Mouse (Mus musculus): ENCODE results near the gene Prl. TPM values are rescaled to one million over a fixed set of nuclear protein-coding genes. Genes with fewer than 3 reads are reported as not detected.

Prl gene
- polyA plus RNA-seq, 1 experiment from 2014 or later = not detected

Other genes starting within 250 kb of the Prl start
- not detected in 2 replicates for gene Prl3d1, start 36.6 kb downstream of the Prl start, polyA plus RNA-seq (2015; fragmentation: Nextera tagmentation; extraction: Ambion mirVana)
- gene Prl3d2, start 64.1 kb downstream of the Prl start, polyA plus RNA-seq (2015; fragmentation: Nextera tagmentation; extraction: Ambion mirVana) = not detected in 2 replicates
- gene Prl3d3, start 99.2 kb downstream of the Prl start, polyA plus RNA-seq (2015; fragmentation: Nextera tagmentation; extraction: Ambion mirVana) = not detected in 2 replicates
- gene Prl3c1, start 139.1 kb downstream of the Prl start, polyA plus RNA-seq (2015; fragmentation: Nextera tagmentation; extraction: Ambion mirVana) = not detected in 2 replicates
- gene Prl3b1, start 184.3 kb downstream of the Prl start, polyA plus RNA-seq (2015; fragmentation: Nextera tagmentation; extraction: Ambion mirVana) = not detected in 2 replicates
- gene Prl3a1, start 201.9 kb downstream of the Prl start, polyA plus RNA-seq (2015; fragmentation: Nextera tagmentation; extraction: Ambion mirVana) = not detected in 2 replicates

All from hindbrain, embryonic 15.5 days (tissue).